Mouse (Mus musculus): ENCODE results near the gene Ubn2.
"Not testable (repeated sequence)": the region's sequence is repeated elsewhere in the genome, so short reads cannot be mapped to it uniquely, and the experiment has no call there.

Gene Ubn2

GRCm38 (mm10) chr6:38533428-38534405 lies 100.0 kb downstream of the Ubn2 start, which contains the start of gene Fmc1:
Gene Fmc1, plus strand, starts transcription at chr6:38533502.
- in situ Hi-C loops (cut with MboI, MseI), result loop anchor here (5.0 kb wide), 1 partner anchor 176 kb away; no protein-coding TSS in a partner anchor

- in situ Hi-C loops (cut with MboI, MseI), result loop anchor here (5.0 kb wide), 1 partner anchor 178 kb away; no protein-coding TSS in a partner anchor
Measured at GRCm38 (mm10) chr6:38534640-38535365, 101.1 kb downstream of the Ubn2 start.

GRCm38 (mm10) chr6:38535366-38535690 lies 101.6 kb downstream of the Ubn2 start:
- in situ Hi-C loops (cut with MboI, MseI), result no loop called here

GRCm38 (mm10) chr6:38535788-38536187 lies 102.0 kb downstream of the Ubn2 start:
- in situ Hi-C loops (cut with MboI, MseI), result no loop called here

- in situ Hi-C loops (cut with MboI, MseI), result not testable (repeated sequence)
Measured at GRCm38 (mm10) chr6:38544141-38544540, 110.4 kb downstream of the Ubn2 start.

GRCm38 (mm10) chr6:38547005-38547404 lies 113.3 kb downstream of the Ubn2 start:
- in situ Hi-C loops (cut with MboI, MseI), result not testable (repeated sequence)

GRCm38 (mm10) chr6:38547707-38548106 lies 114.0 kb downstream of the Ubn2 start:
- in situ Hi-C loops (cut with MboI, MseI), result no loop called here

GRCm38 (mm10) chr6:38548595-38548994 lies 114.8 kb downstream of the Ubn2 start:
- in situ Hi-C loops (cut with MboI, MseI), result not testable (repeated sequence)

GRCm38 (mm10) chr6:38549840-38550239 lies 116.1 kb downstream of the Ubn2 start:
- in situ Hi-C loops (cut with MboI, MseI), result not testable (repeated sequence)

- in situ Hi-C loops (cut with MboI, MseI), result no loop called here
Measured at GRCm38 (mm10) chr6:38550250-38551061, 116.7 kb downstream of the Ubn2 start.

GRCm38 (mm10) chr6:38551062-38551988 lies 117.6 kb downstream of the Ubn2 start, which contains the start of gene Luc7l2:
Gene Luc7l2, plus strand, starts transcription at chr6:38551334.
- in situ Hi-C loops (cut with MboI, MseI), result no loop called here

GRCm38 (mm10) chr6:38551989-38552635 lies 118.4 kb downstream of the Ubn2 start:
- in situ Hi-C loops (cut with MboI, MseI), result no loop called here

GRCm38 (mm10) chr6:38552636-38553000 lies 118.9 kb downstream of the Ubn2 start:
- in situ Hi-C loops (cut with MboI, MseI), result no loop called here
